Mouse (Mus musculus): ENCODE data around the gene Polg.

Polg gene

GRCm38 (mm10) chr7:79466053-79466901, at the start of gene Polg:
TSS of gene Polg (minus strand) at chr7:79466362.
- peak; percentile 98 for DNase-seq (ENCODE audit: low read depth, low spot score)

- no peak for DNase-seq (ENCODE audit: low read depth, low spot score)
Observed at GRCm38 (mm10) chr7:79515861-79516260, 49.7 kb upstream of the Polg start.

DNA sequence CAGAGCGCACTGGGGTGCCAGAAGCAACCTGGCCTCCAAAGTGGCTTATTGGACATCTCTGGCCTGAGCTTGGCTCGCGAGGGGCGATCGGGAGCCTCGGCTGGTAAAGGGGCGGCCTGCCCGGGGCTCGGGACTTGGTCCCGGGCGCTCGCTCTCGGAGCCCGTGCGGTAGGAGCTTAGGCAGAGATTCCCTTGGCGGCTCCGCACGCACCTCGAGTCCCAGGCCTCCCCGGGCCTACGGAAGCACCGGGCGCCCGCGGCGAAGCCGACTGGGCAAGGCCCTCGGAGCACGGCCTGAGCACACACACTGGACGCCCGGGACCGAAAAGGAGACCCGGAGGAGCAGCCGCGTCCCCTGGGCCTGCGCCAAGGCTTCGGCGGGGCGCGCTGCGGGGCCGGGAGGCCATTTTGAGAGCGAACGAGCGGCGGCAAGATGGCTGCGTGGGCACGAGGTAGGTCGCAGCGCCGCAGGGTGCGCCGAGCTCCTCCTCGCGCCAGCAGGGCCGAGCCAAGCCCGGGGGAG, 49.1 kb upstream of the Polg start:
- no peak for DNase-seq (ENCODE audit: low read depth, low spot score)

DNA sequence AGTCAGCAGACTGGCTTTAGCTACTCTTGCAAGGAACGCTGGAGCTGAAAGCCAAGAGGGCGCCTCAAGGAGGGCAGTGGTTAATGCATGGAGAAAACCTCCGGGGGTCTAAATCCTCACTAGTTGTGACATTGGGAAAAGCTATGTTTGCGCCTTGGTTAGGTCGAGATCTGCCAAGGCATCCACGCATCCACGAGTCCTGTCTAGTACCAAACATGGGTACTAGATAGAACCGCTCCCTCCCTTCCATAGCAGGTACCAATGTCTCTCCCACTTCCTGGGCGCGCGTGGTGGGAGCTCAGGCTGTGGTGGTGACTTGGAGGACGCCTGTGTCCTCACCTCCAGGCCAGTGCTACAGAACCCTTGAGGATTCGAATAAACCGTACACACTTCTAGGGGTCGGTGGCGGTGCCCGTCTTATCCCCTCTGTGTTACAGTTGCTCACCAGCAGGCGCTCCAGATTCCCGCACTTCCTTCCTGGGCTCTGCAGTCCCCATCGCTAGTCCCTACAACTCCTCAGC, 48.3 kb upstream of the Polg start:
- DNase-seq (ENCODE audit: low read depth, low spot score): no peak

- DNase-seq (ENCODE audit: low read depth, low spot score): no peak
Observed at GRCm38 (mm10) chr7:79513466-79513865, 47.3 kb upstream of the Polg start.

GRCm38 (mm10) chr7:79512496-79512895, 46.3 kb upstream of the Polg start:
- DNase-seq (ENCODE audit: low read depth, low spot score): no peak

DNA sequence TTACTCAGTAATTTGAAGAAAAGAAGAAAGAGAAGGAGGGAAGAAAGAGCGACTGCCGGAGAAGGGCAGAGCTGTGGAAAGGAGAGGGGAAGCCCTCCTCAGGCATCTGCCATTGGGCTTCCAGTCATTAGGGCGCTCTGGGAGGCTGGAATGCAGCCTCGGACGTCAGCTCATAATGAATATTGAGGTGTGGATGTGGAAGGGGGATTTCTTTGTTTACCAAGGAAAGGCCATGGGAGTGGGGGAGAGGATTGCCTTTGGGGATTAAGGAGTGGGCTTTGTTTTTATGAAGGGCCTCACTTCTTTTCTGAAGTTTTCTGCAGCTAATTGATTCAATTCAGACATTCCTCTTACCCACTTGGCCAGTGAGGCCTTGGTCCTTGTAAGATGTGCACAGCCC, 45.5 kb upstream of the Polg start:
- DNase-seq (ENCODE audit: low read depth, low spot score): no peak

DNA sequence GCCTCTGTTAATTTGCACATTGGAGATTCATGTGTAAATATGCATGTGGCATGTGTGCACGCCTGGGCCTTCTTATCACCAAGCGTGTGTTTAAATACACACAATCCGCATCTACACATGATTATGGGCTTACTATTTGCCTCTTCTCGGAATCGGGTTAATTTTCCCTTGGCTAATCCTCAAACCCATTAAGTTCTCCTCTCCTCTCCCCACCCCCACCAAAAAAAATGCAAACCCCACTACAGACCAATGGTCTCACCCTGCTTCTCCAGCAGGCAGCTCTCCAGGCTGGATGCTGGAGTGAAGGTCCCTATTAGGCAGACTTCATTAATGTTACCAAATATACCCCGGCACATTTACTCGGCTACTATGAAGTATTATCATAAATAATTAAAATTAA, 45.0 kb upstream of the Polg start:
- DNase-seq (ENCODE audit: low read depth, low spot score): no peak

- DNase-seq (ENCODE audit: low read depth, low spot score): no peak
Observed at GRCm38 (mm10) chr7:79510686-79511085, 44.5 kb upstream of the Polg start.

- no peak for DNase-seq (ENCODE audit: low read depth, low spot score)
Observed at GRCm38 (mm10) chr7:79509710-79510109, 43.5 kb upstream of the Polg start.

DNA sequence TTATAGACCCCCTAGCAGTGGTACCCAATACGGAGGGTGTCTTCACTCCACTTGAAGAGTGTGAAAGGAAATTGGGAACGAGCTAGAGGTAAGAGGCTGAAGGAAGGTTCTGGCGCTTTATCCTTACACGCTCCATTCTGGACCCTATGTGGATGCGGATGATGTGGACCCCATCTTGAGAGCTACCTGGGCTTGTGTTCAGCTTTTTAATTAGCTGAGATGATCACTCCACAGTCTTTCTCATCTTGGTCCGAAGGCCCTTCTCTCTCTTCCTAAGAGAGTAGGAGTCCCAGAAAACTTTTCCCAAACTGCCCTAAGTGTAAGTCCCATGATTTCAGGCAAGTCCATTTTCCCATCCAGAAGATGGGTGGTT, 43.1 kb upstream of the Polg start:
- DNase-seq (ENCODE audit: low read depth, low spot score): no peak

GRCm38 (mm10) chr7:79508280-79509234, 42.4 kb upstream of the Polg start:
- DNase-seq (ENCODE audit: low read depth, low spot score): no peak

DNA sequence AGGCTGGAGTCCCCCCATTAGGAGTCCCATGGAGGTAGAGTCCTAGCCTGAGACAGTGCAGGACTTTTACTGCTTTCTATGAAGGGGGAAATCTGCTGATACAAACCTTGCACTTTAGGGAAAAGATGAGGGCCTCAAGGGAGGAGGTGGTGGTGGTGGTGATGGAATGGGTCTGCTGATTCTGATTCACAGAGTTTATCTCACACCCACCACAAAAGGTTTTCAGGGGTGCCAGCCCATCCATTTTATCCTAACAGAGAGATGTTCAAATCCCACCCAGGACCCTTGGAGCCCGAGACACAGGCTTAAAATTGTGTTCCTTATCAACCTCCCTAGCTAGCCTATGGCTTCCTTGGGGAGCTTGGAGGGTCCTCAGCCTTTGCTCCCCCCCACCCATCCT, 41.6 kb upstream of the Polg start:
- DNase-seq (ENCODE audit: low read depth, low spot score): no peak

DNA sequence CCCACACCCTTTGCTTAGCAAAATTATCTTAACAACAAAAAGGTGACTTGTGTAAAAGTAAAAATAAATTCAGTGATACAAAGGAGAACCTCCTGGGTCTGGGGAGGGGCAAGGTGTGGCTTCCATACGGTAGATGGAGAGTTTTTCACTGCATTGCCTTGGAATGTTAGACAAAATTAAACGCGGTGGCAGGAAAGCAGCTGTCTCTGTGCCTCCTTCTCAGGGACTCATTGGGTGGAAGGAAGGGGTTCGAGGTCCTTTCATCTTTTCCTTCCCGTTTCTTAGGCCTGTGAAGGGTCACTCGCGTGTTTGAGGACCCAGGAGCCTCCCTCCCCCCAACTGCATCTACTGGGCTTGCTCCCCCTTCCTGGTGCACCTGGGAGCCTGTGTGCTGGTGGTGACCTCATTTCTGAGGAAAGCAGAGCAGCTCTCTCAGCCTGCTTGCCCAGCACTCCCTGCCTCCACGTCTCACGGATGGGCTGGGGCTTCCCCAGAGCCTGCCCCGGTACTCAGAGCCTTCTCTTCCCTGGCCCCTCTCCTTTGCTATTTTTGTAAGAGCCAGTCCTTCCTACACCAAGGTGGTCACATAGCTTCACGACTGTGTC, 41.0 kb upstream of the Polg start:
- DNase-seq (ENCODE audit: low read depth, low spot score): no peak

DNA sequence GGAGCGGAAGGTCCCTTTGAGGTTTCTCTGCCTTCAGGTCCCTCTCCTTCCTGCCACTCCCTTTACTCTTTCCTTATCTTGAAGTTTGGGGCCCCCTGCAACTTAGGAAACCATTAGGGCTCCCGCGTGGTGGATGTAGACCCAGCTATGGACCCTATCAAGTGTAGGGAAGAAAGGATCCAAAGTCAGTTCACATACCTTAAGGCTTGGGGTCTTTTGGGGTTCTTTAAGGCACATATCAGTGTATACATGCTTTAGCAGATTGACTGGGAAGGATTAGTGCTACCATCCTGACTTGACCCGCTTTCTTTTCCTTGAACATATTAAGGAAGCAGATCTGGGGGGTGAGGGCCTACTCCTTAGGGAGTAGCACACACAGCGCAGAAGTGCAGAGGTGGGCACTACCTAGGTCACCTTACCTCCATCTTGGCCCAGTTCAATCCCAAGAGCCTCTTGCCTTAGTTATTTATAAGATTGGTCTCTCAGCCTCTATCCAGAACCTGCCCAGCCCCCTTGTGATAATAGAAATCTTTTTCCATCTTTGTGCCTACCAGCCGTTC, 40.4 kb upstream of the Polg start:
- DNase-seq (ENCODE audit: low read depth, low spot score): no peak

DNA sequence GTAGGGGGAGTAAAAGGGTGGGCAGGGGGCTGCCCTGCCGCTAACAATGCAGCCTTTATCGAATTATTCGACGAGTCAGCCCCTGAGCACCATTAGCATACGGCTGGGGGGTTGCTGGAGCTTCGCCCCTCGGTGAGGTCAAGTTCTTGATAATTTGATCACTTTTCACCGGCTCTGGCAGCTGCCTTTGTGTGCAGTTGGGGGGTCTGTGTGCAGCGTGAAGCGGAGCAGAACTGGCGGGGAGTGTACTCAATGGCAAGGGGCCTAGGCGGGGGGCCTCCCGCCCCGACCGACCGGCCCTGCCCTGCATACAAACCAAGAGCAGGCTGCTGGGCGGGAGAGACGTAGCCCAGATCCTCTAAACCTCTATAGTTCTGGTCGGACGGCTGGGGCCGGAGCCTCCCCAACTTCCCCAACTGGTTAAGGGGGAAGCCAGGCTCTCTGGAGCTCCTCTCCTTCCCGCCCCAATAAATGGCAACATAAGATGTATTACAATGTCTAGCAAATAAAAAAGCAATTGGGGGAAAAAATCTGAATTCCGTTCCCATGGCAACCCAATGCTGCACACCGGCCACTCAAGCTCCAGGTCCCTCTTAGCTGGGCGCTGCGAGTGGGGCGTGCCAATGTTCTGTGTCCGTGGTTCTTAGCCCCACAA, 39.8 kb upstream of the Polg start:
- no peak for DNase-seq (ENCODE audit: low read depth, low spot score)

DNA sequence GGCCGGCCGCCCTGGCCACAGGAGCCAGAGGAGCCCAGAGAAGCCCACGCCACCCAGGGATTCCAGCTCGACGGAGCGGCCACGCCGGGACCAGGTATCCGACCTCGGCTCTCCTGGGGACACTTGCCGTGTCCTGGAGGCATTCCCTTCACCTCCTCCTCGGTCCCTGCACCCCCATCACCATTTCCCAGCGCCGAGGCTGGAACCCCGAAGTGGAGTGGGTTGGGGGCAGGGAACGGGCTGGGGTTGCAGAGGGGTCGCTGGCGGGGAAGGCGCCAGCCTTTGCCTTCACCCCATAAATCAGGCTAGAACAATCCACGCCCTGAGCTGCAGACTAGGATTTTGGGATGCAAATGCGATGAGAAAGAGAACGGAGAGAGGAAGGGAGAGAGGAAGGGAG, 39.2 kb upstream of the Polg start:
- no peak for DNase-seq (ENCODE audit: low read depth, low spot score)

GRCm38 (mm10) chr7:79504723-79505122, 38.6 kb upstream of the Polg start:
- no peak for DNase-seq (ENCODE audit: low read depth, low spot score)

GRCm38 (mm10) chr7:79503656-79504250, 37.6 kb upstream of the Polg start:
- DNase-seq (ENCODE audit: low read depth, low spot score): no peak

DNA sequence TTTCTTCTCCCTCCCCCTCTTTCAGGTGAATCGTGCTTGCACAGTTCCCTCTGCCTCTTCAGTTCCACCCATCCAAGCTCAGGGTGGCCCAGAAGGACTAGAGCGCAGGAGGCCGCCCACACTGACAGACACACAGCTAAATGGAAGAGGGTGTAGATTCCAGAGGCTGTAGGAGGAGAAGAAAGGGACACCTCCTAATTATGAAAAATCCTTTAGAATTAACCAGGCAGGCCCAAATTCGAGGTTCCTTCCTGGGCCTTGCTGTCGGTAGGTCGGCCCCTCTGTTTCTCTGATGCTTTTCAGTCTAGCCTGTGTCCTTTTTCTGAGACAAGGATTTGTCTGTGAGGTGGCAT, 36.9 kb upstream of the Polg start:
- no peak for DNase-seq (ENCODE audit: low read depth, low spot score)
